27 mouse cellular contexts compared by ENCODE assay signal in the genomic region with DNA sequence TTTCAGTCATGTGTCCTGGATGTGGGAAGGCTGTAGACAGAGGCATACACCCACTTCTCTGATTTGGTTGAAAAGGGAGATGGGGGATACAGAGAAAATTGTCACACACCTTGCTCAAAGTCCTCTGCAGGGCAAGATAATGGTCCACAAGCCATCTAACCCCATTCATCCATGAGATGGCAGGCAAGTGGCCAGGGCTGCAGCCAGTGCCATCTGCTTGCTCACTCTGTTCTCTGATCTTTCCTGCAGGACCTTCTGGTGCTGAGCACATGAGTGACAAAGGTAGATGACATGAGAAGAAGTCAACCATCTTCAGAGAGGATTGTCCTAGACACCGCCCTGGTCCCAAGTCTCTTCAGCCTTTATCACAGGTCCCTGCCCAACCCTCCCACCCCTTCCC. TPM values are rescaled to one million over a fixed set of nuclear protein-coding genes. Genes with fewer than 3 reads are reported as not detected.
DNase-seq lines count a peak whose midpoint lies in the region; ATAC-seq lines count a peak whose summit lies in the region.
"Had no signal": no experiment of that assay in that cellular context is flagged by ENCODE, and none has a peak within 500 bp of the region (broad histone marks: within the 10 kb centered on the region; RNA-seq: fewer than 3 reads in every experiment).

No protein-coding gene starts in this region.

- intact Hi-C loops in left cerebral cortex, postnatal 4 days (cut with DNase I) = no loop called here
- intact Hi-C loops in left cerebral cortex, postnatal 10 days (cut with DNase I) = no loop called here

- ATAC-seq in cerebellum, adult (ENCODE audit: insufficient number of reproducible peaks, low FRiP score, low TSS enrichment) = peak; percentile 83
- ATAC-seq: activated CD4-positive, CD25-positive, alpha-beta regulatory T cell, adult 4 months; midbrain, embryonic 15.5 days had no signal

- DNase-seq in left cerebral cortex, postnatal 4 days = peak; percentile 79
- DNase-seq in left cerebral cortex, postnatal 10 days (ENCODE audit: extremely low spot score in 1 of 2, low spot score in 2 of 2) = no peak
- DNase-seq in cerebellum, adult 18-20 months = peak; percentile 94 to 96
- peak; percentile 96 to 97 for DNase-seq in cerebellum, postnatal 14 days
- no peak for DNase-seq in lung, postnatal 25 days (ENCODE audit: low spot score)
- DNase-seq in lung, postnatal 14 days = no peak
- DNase-seq: adrenal gland, adult 8-10 months; forebrain, postnatal 0 days; gastrocnemius, adult 2 months; heart, postnatal 36 days; kidney, adult 8-10 months; kidney, postnatal 10 days; liver, embryonic 13.5 days; lung, embryonic 14.5 days; lung, postnatal 4 days; retina, postnatal 1 day; thymus, adult 18-20 months; thymus, postnatal 4 days had no signal

RNA-seq across cellular contexts. Expression of a gene that starts 11.4 kb away (rescaled TPM):
- not detected for total RNA-seq in left cerebral cortex, postnatal 4 days (2021)
- not detected for total RNA-seq in left cerebral cortex, postnatal 10 days (2021)
- total RNA-seq: forebrain, postnatal 0 days; gastrocnemius, adult 2 months; gastrocnemius, postnatal 4 days; heart, adult 8-10 months; heart, postnatal 36 days; layer of hippocampus, postnatal 25 days; left cerebral cortex, postnatal 25 days; megakaryocyte-erythroid progenitor cell, adult 5-6 weeks; MEL had no signal

RNA-seq across cellular contexts. Expression of a gene that starts 25.3 kb away (rescaled TPM):
- not detected for total RNA-seq in left cerebral cortex, postnatal 4 days (2021)
- not detected for total RNA-seq in left cerebral cortex, postnatal 10 days (2021)
- total RNA-seq: forebrain, postnatal 0 days; gastrocnemius, adult 2 months; gastrocnemius, postnatal 4 days; heart, adult 8-10 months; heart, postnatal 36 days; layer of hippocampus, postnatal 25 days; left cerebral cortex, postnatal 25 days; megakaryocyte-erythroid progenitor cell, adult 5-6 weeks; MEL had no signal

RNA-seq across cellular contexts. Expression of a gene that starts 44.7 kb away (rescaled TPM):
- total RNA-seq in left cerebral cortex, postnatal 4 days (2021) = not detected
- total RNA-seq in left cerebral cortex, postnatal 10 days (2021) = not detected
- total RNA-seq: forebrain, postnatal 0 days; gastrocnemius, adult 2 months; gastrocnemius, postnatal 4 days; heart, adult 8-10 months; heart, postnatal 36 days; layer of hippocampus, postnatal 25 days; left cerebral cortex, postnatal 25 days; megakaryocyte-erythroid progenitor cell, adult 5-6 weeks; MEL had no signal

RNA-seq across cellular contexts. Expression of a gene that starts 45.3 kb away (rescaled TPM):
- total RNA-seq in left cerebral cortex, postnatal 4 days (2021) = under 1 TPM in 1 of 2 experiments, not detected in 1; 0.40 TPM
- not detected for total RNA-seq in left cerebral cortex, postnatal 10 days (2021)
- total RNA-seq: adrenal gland, adult 8-10 months; forebrain, postnatal 0 days; gastrocnemius, adult 2 months; gastrocnemius, postnatal 4 days; heart, adult 8-10 months; heart, postnatal 36 days; layer of hippocampus, postnatal 25 days; left cerebral cortex, postnatal 25 days; megakaryocyte-erythroid progenitor cell, adult 5-6 weeks; MEL had no signal

Comparison
In these comparisons a context has a peak if more than half of its experiments do, and no peak if none do; other contexts are left out.
1. DNase-seq: peak in left cerebral cortex, postnatal 4 days (single experiment), cerebellum, adult 18-20 months (2 of 2) and cerebellum, postnatal 14 days (2 of 2); none in left cerebral cortex, postnatal 10 days (0 of 2), lung, postnatal 25 days (single experiment) and lung, postnatal 14 days (single experiment).